Mouse (Mus musculus): ENCODE results near the gene Ninl. TPM values are rescaled to one million over a fixed set of nuclear protein-coding genes. Genes with fewer than 3 reads are reported as not detected.

Gene Ninl
- polyA plus RNA-seq, 1 experiment from 2014 or later = 19.2 TPM

DNA sequence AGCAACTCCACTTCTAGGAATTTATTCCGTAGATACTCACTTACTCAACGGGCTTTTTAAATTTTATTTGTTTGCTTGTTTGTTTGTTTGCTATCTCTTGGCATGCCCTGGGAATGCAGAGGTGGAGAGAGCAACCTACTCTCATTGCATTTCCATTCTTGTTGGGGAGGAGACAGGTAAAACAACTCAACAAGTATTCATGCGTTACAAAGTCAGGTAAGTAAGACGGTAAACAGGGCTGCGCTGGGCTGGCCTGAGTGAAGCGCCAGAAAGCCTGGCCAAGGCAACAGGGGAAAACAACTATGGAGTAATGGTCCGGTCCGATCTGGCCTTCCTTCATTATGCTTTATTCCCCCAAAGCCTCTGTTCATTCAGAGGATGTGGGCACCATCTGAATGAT, 136.8 kb downstream of the Ninl start:
- no peak overlapping the region for H3K4me2 ChIP-seq
- H3K36me3 ChIP-seq (ENCODE audit: control insufficient read depth, insufficient read depth, low read length) = no peaks in the 10 kb centered on the region
- WGBS = 87% methylated on average over 8 of the region's 8 CpGs
- H3K9me3 ChIP-seq (ENCODE audit: control insufficient read depth, low read length) = no peaks in the 10 kb centered on the region
- no peaks in the 10 kb centered on the region for H3K27me3 ChIP-seq (replicated peaks; ENCODE audit: control insufficient read depth, insufficient read depth, low read length)
- ATAC-seq (replicated peaks; ENCODE audit: low FRiP score) (no peak), DNase-seq (ENCODE audit: low spot score) (no peak)
- peaks cover 6% of the 10 kb centered on the region for H3K4me1 ChIP-seq (replicated peaks; ENCODE audit: control insufficient read depth, insufficient read depth, low read length)
- H3K9ac ChIP-seq (ENCODE audit: low read depth, low read length) = no peak overlapping the region
- H3K27ac ChIP-seq (ENCODE audit: low read depth, low read length) = no peak overlapping the region
- H3K4me3 ChIP-seq (ENCODE audit: low read depth, low read length) = no peak overlapping the region

DNA sequence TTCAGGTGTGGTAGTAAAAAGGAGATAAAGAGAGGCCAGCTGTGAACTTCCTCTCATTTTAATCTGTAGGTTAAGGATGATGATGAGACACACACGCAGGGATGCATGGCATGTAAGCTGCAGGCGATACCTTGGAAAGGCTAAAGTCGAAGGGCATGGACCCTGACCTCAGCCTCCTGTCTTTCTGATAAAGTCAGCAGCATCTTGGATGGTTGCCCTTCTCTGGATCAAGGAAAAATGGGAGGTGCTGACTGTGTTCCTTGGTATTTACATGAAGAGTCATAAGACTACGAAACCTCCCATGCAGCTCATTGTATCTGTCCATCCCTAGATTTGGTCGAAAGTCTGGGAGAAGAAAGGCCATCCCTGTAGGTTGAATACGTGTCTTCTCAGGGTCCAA, 138.8 kb downstream of the Ninl start:
- DNase-seq (ENCODE audit: low spot score) (no peak), ATAC-seq (replicated peaks; ENCODE audit: low FRiP score) (no peak)
- H3K27ac ChIP-seq (ENCODE audit: low read depth, low read length) = no peak overlapping the region
- H3K9ac ChIP-seq (ENCODE audit: low read depth, low read length) = no peak overlapping the region
- H3K4me3 ChIP-seq (ENCODE audit: low read depth, low read length) = no peak overlapping the region
- H3K9me3 ChIP-seq (ENCODE audit: control insufficient read depth, low read length) = no peaks in the 10 kb centered on the region
- H3K4me2 ChIP-seq = no peak overlapping the region
- H3K27me3 ChIP-seq (replicated peaks; ENCODE audit: control insufficient read depth, insufficient read depth, low read length) = no peaks in the 10 kb centered on the region
- WGBS = 84% methylated on average over 6 of the region's 6 CpGs
- H3K4me1 ChIP-seq (replicated peaks; ENCODE audit: control insufficient read depth, insufficient read depth, low read length) = peaks cover 6% of the 10 kb centered on the region
- H3K36me3 ChIP-seq (ENCODE audit: control insufficient read depth, insufficient read depth, low read length) = no peaks in the 10 kb centered on the region

DNA sequence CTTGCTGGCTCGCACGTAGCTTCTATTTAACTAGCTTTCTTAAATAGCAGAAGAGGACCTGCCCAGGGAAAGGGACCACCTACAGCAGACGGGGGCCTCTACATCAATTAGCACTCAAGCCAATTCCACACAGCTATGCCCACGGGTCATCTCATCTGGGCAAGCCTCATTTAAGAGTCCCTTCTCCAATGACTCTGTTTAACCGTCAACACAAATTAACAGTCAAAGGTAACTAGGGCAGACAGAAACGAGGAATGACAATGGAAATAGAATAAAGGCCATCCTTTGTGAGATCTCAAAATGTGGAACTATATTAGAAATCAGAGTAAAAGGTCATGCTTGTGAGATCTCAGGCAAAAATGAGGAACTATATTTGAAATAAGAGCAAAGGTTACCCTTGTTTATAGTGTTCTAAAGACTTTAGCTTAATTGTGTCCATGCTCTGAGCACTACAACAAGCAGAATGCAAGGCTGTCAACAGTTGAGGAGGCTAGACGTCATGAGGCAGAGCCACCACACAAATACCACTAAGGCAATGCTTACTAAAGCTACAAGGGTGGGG, 143.4 kb downstream of the Ninl start:
- 79% methylated on average over 7 of the region's 7 CpGs for WGBS
- no peak overlapping the region for H3K9ac ChIP-seq (ENCODE audit: low read depth, low read length)

DNA sequence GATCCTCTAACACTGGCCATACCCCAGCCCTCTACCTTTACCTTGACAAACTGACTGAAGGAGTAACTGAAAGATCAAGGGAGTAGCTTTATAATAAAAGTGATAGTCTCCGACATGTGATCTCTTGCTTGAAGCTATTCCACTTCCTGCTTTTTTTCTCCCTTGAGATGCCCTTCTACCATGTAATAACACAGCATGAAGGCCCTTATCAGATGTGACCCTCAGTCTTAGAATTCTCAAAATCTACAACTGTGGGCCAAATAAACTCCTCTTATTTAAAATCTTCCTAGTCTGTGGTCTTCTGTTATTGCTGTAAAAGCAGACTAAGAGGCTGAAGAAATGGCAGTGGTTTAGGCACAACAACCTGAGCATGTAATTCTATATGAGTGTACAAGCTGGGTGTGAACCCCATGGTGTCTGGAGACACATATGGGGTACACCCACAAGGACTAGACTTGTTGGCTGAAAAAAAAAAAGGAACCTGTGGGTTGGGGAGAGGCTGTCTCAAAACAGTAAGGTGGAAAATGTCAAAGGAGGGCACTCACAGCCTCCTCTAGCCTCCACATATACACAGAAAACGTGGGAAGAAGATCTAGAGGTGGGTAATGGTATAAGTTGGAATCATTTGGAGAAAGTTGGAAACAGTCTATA, 144.4 kb downstream of the Ninl start:
- H3K27me3 ChIP-seq (replicated peaks; ENCODE audit: control insufficient read depth, insufficient read depth, low read length) = no peaks in the 10 kb centered on the region
- no peak for DNase-seq (ENCODE audit: low spot score)
- H3K4me1 ChIP-seq (replicated peaks; ENCODE audit: control insufficient read depth, insufficient read depth, low read length) = no peaks in the 10 kb centered on the region
- no peaks in the 10 kb centered on the region for H3K9me3 ChIP-seq (ENCODE audit: control insufficient read depth, low read length)
- ATAC-seq (replicated peaks; ENCODE audit: low FRiP score) = no peak
- H3K27ac ChIP-seq (ENCODE audit: low read depth, low read length) = no peak overlapping the region
- H3K36me3 ChIP-seq (ENCODE audit: control insufficient read depth, insufficient read depth, low read length) = no peaks in the 10 kb centered on the region
- no peak overlapping the region for H3K4me2 ChIP-seq
- no peak overlapping the region for H3K4me3 ChIP-seq (ENCODE audit: low read depth, low read length)
- no peak overlapping the region for H3K9ac ChIP-seq (ENCODE audit: low read depth, low read length)
- 76% methylated on average over 2 of the region's 2 CpGs for WGBS

More for the DNA sequence above, 143.4 kb downstream of the Ninl start:
- Histone ChIP-seq H3K4me2 (no peak overlapping the region), H3K4me1 (replicated peaks; ENCODE audit: control insufficient read depth, insufficient read depth, low read length) (no peaks in the 10 kb centered on the region), H3K27ac (ENCODE audit: low read depth, low read length) (no peak overlapping the region), H3K36me3 (ENCODE audit: control insufficient read depth, insufficient read depth, low read length) (no peaks in the 10 kb centered on the region), H3K9me3 (ENCODE audit: control insufficient read depth, low read length) (no peaks in the 10 kb centered on the region), H3K4me3 (ENCODE audit: low read depth, low read length) (no peak overlapping the region), H3K27me3 (replicated peaks; ENCODE audit: control insufficient read depth, insufficient read depth, low read length) (no peaks in the 10 kb centered on the region)
- ATAC-seq (replicated peaks; ENCODE audit: low FRiP score) = no peak
- no peak for DNase-seq (ENCODE audit: low spot score)

DNA sequence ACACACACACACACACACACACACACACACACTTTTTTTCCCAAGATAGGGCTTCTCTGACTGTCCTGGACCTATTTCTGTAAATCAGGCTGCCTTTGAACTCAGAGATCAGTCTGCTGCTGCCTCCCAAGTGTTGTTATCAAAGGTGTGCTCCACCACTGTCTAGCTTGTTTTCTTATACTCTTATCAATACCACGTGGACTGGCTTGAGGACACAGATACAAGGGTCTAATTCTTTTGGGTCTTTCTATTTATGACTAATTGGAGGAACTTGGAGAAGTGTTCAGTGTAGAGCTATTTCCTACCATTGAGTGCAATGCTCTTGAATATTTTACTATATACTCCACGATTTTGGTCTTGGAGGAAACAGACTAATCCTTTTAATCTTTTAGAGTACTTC, 151.8 kb downstream of the Ninl start:
- Histone ChIP-seq H3K9ac (ENCODE audit: low read depth, low read length) (no peak overlapping the region), H3K36me3 (ENCODE audit: control insufficient read depth, insufficient read depth, low read length) (no peaks in the 10 kb centered on the region), H3K27me3 (replicated peaks; ENCODE audit: control insufficient read depth, insufficient read depth, low read length) (no peaks in the 10 kb centered on the region), H3K4me3 (ENCODE audit: low read depth, low read length) (no peak overlapping the region), H3K4me2 (no peak overlapping the region), H3K4me1 (replicated peaks; ENCODE audit: control insufficient read depth, insufficient read depth, low read length) (peaks cover 3% of the 10 kb centered on the region; the same call in 1 of the 2 replicates), H3K9me3 (ENCODE audit: control insufficient read depth, low read length) (no peaks in the 10 kb centered on the region), H3K27ac (ENCODE audit: low read depth, low read length) (no peak overlapping the region)
- ATAC-seq (replicated peaks; ENCODE audit: low FRiP score) (peak; percentile 48; the same call in 1 of the 2 replicates), DNase-seq (ENCODE audit: low spot score) (no peak)
- WGBS = 57% methylated on average over 2 of the region's 2 CpGs

DNA sequence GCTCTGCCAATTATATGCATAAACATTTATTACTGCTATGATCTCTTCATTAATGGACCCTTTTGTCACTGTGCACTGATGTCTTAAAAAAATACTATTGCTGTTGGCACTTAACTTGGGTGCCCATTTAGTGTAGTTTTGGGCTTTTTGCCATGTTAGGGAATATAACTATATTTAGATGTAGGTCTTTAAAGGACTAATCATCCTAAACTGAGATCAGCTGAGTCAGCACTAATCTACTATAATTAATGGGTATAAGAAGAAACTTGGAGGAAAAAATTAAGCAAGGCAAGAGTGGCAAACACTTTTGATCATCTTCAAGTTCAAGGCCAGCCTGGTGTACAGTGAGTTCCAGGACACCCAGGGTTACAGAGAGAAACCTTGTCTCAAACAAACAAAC, 152.9 kb downstream of the Ninl start:
- Histone ChIP-seq H3K27ac (ENCODE audit: low read depth, low read length) (no peak overlapping the region), H3K4me1 (replicated peaks; ENCODE audit: control insufficient read depth, insufficient read depth, low read length) (peaks cover 3% of the 10 kb centered on the region; the same call in 1 of the 2 replicates), H3K27me3 (replicated peaks; ENCODE audit: control insufficient read depth, insufficient read depth, low read length) (no peaks in the 10 kb centered on the region), H3K9me3 (ENCODE audit: control insufficient read depth, low read length) (no peaks in the 10 kb centered on the region), H3K36me3 (ENCODE audit: control insufficient read depth, insufficient read depth, low read length) (no peaks in the 10 kb centered on the region), H3K4me3 (ENCODE audit: low read depth, low read length) (no peak overlapping the region), H3K9ac (ENCODE audit: low read depth, low read length) (no peak overlapping the region), H3K4me2 (no peak overlapping the region)
- DNase-seq (ENCODE audit: low spot score) = no peak
- no peak for ATAC-seq (replicated peaks; ENCODE audit: low FRiP score)

DNA sequence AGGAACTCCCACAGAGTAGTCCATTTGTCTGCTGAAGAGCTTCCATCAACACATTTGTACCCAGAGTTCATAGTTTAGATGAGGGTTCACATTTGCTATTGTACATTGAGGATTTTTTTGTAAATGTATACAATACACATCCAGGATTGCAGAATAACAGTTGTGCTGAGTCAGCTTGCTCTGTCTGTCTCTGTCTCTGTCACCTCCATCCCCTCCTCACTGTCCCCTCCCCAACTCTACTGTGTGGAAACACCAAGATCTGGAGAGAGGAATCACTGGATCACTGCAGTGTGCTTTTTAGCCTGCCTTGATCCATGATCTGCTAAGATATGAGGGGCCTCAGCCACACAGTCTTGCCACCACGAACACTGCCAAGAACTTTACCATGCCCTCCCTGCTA, 153.4 kb downstream of the Ninl start:
- no peak overlapping the region for H3K9ac ChIP-seq (ENCODE audit: low read depth, low read length)
- no peaks in the 10 kb centered on the region for H3K9me3 ChIP-seq (ENCODE audit: control insufficient read depth, low read length)
- H3K4me3 ChIP-seq (ENCODE audit: low read depth, low read length) = no peak overlapping the region
- no peak overlapping the region for H3K4me2 ChIP-seq
- H3K4me1 ChIP-seq (replicated peaks; ENCODE audit: control insufficient read depth, insufficient read depth, low read length) = peaks cover 3% of the 10 kb centered on the region; the same call in 1 of the 2 replicates
- no peak overlapping the region for H3K27ac ChIP-seq (ENCODE audit: low read depth, low read length)
- no peaks in the 10 kb centered on the region for H3K36me3 ChIP-seq (ENCODE audit: control insufficient read depth, insufficient read depth, low read length)
- ATAC-seq (replicated peaks; ENCODE audit: low FRiP score) (no peak), DNase-seq (ENCODE audit: low spot score) (no peak)
- no peaks in the 10 kb centered on the region for H3K27me3 ChIP-seq (replicated peaks; ENCODE audit: control insufficient read depth, insufficient read depth, low read length)
- 73% methylated on average over 1 of the region's 1 CpGs for WGBS

DNA sequence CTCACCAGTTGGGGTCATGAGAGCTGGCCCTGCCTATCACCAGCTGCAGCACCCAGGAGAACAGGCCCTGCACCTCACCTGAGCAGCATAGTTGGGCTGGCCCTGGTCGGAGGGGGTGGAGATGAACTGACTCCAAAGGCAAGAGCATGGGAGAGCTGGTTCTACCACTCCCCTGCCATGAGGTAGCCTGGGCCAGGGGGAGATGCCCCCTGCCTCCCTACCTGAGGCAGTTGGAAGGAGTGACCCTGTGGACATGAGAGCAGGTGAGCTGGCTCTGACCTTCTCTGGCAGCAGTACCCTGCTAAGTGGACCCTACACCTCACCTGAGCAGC, 154.4 kb downstream of the Ninl start:
- H3K27ac ChIP-seq (ENCODE audit: low read depth, low read length) = no peak overlapping the region
- ATAC-seq (replicated peaks; ENCODE audit: low FRiP score) (no peak), DNase-seq (ENCODE audit: low spot score) (no peak)
- H3K27me3 ChIP-seq (replicated peaks; ENCODE audit: control insufficient read depth, insufficient read depth, low read length) = no peaks in the 10 kb centered on the region
- H3K4me2 ChIP-seq = no peak overlapping the region
- no peaks in the 10 kb centered on the region for H3K9me3 ChIP-seq (ENCODE audit: control insufficient read depth, low read length)
- no peaks in the 10 kb centered on the region for H3K36me3 ChIP-seq (ENCODE audit: control insufficient read depth, insufficient read depth, low read length)
- WGBS = 75% methylated on average over 1 of the region's 1 CpGs
- H3K4me3 ChIP-seq (ENCODE audit: low read depth, low read length) = no peak overlapping the region
- H3K9ac ChIP-seq (ENCODE audit: low read depth, low read length) = no peak overlapping the region
- H3K4me1 ChIP-seq (replicated peaks; ENCODE audit: control insufficient read depth, insufficient read depth, low read length) = peaks cover 3% of the 10 kb centered on the region; the same call in 1 of the 2 replicates
